ENCODE assay signal across 24 mouse cellular contexts in genomic region chr11:72538811-72539210, GRCm38 (mm10). TPM values are rescaled to one million over a fixed set of nuclear protein-coding genes. Genes with fewer than 3 reads are reported as not detected.
"Had no signal": no experiment of that assay in that cellular context is flagged by ENCODE, and none has a peak within 500 bp of the region (broad histone marks: within the 10 kb centered on the region; RNA-seq: fewer than 3 reads in every experiment).

No protein-coding gene starts in this region.

- ATAC-seq: liver, embryonic 12.5 days; midbrain, embryonic 13.5 days; midbrain, embryonic 15.5 days; midbrain, embryonic 16.5 days had no signal

- H3K4me1 ChIP-seq: limb, embryonic 12.5 days; limb, embryonic 13.5 days; liver, embryonic 12.5 days; lung, embryonic 15.5 days; midbrain, embryonic 12.5 days; midbrain, embryonic 13.5 days; midbrain, embryonic 15.5 days had no signal

- H3K4me3 ChIP-seq: limb, embryonic 10.5 days; limb, embryonic 12.5 days; limb, embryonic 13.5 days; limb, embryonic 15.5 days; liver, embryonic 12.5 days; liver, embryonic 13.5 days; liver, embryonic 15.5 days; lung, embryonic 15.5 days; megakaryocyte, embryonic 14.5 days; midbrain, embryonic 10.5 days; midbrain, embryonic 12.5 days; midbrain, embryonic 13.5 days; midbrain, embryonic 15.5 days; myocyte had no signal

- H3K9ac ChIP-seq: limb, embryonic 12.5 days; limb, embryonic 13.5 days; limb, embryonic 15.5 days; liver, embryonic 12.5 days; liver, embryonic 13.5 days; liver, embryonic 14.5 days; liver, embryonic 15.5 days; liver, postnatal 0 days; lung, embryonic 14.5 days; lung, embryonic 15.5 days; midbrain, embryonic 12.5 days; midbrain, embryonic 13.5 days; midbrain, embryonic 15.5 days had no signal

- H3K4me2 ChIP-seq: limb, embryonic 12.5 days; limb, embryonic 13.5 days; limb, embryonic 15.5 days; liver, embryonic 11.5 days; liver, embryonic 12.5 days; liver, embryonic 13.5 days; liver, embryonic 15.5 days; lung, embryonic 14.5 days; lung, embryonic 15.5 days; midbrain, embryonic 11.5 days; midbrain, embryonic 12.5 days; midbrain, embryonic 13.5 days; midbrain, embryonic 15.5 days had no signal

- DNase-seq: liver, embryonic 13.5 days; lung, adult 2 months; midbrain, embryonic 14.5 days had no signal

- H3K27me3 ChIP-seq: limb, embryonic 12.5 days; limb, embryonic 13.5 days; limb, embryonic 15.5 days; liver, embryonic 12.5 days; liver, embryonic 13.5 days; liver, embryonic 15.5 days; lung, embryonic 15.5 days; midbrain, embryonic 12.5 days; midbrain, embryonic 13.5 days; midbrain, embryonic 15.5 days had no signal

- H3K36me3 ChIP-seq: limb, embryonic 10.5 days; limb, embryonic 12.5 days; limb, embryonic 13.5 days; limb, embryonic 15.5 days; liver, embryonic 12.5 days; liver, embryonic 13.5 days; liver, embryonic 15.5 days; lung, embryonic 15.5 days; midbrain, embryonic 10.5 days; midbrain, embryonic 12.5 days; midbrain, embryonic 13.5 days; midbrain, embryonic 15.5 days had no signal

- H3K27ac ChIP-seq: limb, embryonic 10.5 days; limb, embryonic 12.5 days; limb, embryonic 13.5 days; limb, embryonic 15.5 days; liver, embryonic 12.5 days; liver, embryonic 13.5 days; liver, embryonic 14.5 days; liver, embryonic 15.5 days; lung, embryonic 15.5 days; midbrain, embryonic 10.5 days; midbrain, embryonic 12.5 days; midbrain, embryonic 13.5 days; midbrain, embryonic 15.5 days had no signal

- H3K9me3 ChIP-seq: limb, embryonic 10.5 days; limb, embryonic 12.5 days; limb, embryonic 13.5 days; limb, embryonic 15.5 days; liver, embryonic 13.5 days; liver, embryonic 15.5 days; lung, embryonic 15.5 days; midbrain, embryonic 10.5 days; midbrain, embryonic 12.5 days; midbrain, embryonic 13.5 days; midbrain, embryonic 15.5 days had no signal

RNA-seq across cellular contexts. Expression of gene Spns3, which starts 11.5 kb away (rescaled TPM):
- polyA plus RNA-seq: limb, embryonic 12.5 days; lung, embryonic 14.5 days; macrophage; midbrain, embryonic 10.5 days; midbrain, embryonic 11.5 days; midbrain, embryonic 13.5 days; midbrain, embryonic 14.5 days; midbrain, embryonic 15.5 days; midbrain, embryonic 16.5 days; midbrain, postnatal 0 days had no signal

RNA-seq across cellular contexts. Expression of gene Spns2, which starts 49.1 kb away (rescaled TPM):
- polyA plus RNA-seq: macrophage had no signal
